ENCODE assay signal across 8 mouse cellular contexts in the genomic region with DNA sequence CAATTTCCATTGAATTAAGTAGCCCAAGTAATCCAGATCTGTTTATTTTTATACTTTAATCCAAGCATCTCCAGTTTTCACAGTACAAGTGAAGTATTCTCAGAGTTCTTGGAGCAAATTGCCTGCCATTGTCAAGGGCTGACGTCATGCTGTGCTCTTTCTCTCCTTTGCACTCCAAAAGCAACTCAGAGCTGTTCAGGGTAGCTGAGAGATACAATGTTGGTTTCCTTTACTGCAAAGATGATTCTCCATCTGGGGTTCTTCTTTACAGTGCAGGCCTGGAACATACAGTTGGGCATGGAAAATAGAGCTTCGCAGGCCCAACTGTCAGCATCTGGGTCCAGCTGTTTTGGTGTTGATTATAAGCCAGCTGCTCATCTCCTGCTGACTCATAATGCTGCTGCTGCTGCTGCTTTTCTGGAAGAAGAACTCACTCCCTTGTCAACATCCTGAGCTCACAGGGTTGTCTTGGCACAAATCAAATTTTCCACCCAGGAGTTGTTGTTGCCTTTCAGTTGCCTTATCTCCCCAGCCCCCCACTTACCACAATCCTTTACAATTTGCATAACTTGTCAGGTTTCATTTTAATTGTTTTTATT.
DNase-seq lines count a peak whose midpoint lies in the region.

No protein-coding gene starts in this region.

- intact Hi-C loops in heart, postnatal 14 days (cut with DNase I): no loop called here

- peak; percentile 4 for DNase-seq in embryo, embryonic 10 days (ENCODE audit: low spot score)
- DNase-seq in embryo, embryonic 11 days: no peak
- peak; percentile 5 to 6 for DNase-seq in layer of hippocampus, postnatal 14 days (ENCODE audit: low spot score in 2 of 2)
- no peak for DNase-seq in layer of hippocampus, postnatal 25 days (ENCODE audit: extremely low spot score in 1 of 2, low spot score in 1 of 2)
- DNase-seq in ZHBTc4 (ENCODE audit: low read depth, low spot score): peak; percentile 29
- peak; percentile 33 to 49 for DNase-seq in heart, postnatal 14 days
- no peak for DNase-seq in spleen, adult 12 weeks (ENCODE audit: low spot score)
- DNase-seq in thymus, postnatal 0 days (ENCODE audit: low spot score): no peak

Comparison
In these comparisons a context has a peak if more than half of its experiments do, and no peak if none do; other contexts are left out.
1. DNase-seq: peak in embryo, embryonic 10 days (single experiment), layer of hippocampus, postnatal 14 days (2 of 2), ZHBTc4 (single experiment) and heart, postnatal 14 days (2 of 2); none in embryo, embryonic 11 days (single experiment), layer of hippocampus, postnatal 25 days (0 of 2), spleen, adult 12 weeks (single experiment) and thymus, postnatal 0 days (single experiment).